Mouse (Mus musculus): ENCODE measurements at regions not wholly inside any gene's neighbourhood (a gene's known extent, or its start where the extent isn't known, plus 50 kb on each side); places are given as distances from the start of the nearest gene placed in this dataset.

- no peak for DNase-seq (ENCODE audit: low read depth)
These were observed 190.7 kb downstream of the Rybp start for GRCm38 (mm10) chr6:100096393-100097125.

DNA sequence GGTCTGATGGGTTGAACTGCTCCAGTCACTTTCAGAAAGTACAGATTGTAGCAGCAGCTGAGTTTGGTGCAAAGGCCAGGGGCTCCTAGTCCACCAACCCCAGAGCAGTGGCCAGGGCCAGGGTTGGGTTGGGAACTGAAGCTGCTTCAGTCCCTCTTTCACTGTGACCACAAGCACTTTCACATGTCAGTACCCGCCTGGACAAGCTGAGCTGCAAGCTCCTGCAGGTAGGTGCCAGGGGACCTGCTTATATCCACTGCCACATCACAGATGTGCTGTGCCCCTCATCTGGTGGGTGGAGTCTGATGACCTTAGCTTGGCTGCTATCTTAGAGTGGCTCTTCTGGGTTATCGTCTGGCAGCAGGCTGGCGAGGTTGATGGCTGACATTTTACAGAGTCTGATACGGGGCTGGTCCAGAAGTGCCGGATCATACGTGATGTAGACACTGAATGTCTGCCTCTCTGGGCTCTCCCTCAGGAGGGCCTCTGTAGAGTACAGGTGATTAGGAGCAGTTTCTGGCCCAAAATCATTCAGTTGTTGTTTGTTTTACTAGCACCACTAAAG lies 192.6 kb downstream of the Rybp start:
- DNase-seq (ENCODE audit: low read depth) = no peak

- DNase-seq (ENCODE audit: low read depth) = no peak
These were observed 194.4 kb downstream of the Rybp start for GRCm38 (mm10) chr6:100092870-100093269.

- no peak for DNase-seq (ENCODE audit: low read depth)
These were observed 195.5 kb downstream of the Rybp start for GRCm38 (mm10) chr6:100091815-100092214.

DNA sequence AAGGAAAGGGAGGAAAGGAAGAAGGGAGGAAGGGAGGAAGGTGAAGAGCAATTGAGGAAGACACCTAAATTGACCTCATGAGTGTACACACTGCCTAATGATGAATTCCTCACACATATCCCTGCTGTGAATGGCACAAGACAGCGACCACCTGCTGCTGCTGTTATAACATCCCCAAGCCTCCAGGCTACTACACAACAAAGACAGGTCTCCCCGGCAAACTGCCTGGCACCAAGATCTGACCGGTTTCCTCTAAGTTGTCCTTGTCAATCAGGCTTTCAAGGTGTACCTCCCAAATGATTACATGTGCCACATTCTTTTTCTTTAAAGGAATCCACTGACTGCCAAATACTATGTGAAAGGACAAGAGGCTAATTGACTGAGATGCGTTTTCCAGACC lies 198.7 kb downstream of the Rybp start:
- DNase-seq (ENCODE audit: low read depth) = no peak

GRCm38 (mm10) chr6:100086807-100087206 lies 200.5 kb downstream of the Rybp start:
- no peak for DNase-seq (ENCODE audit: low read depth)

DNA sequence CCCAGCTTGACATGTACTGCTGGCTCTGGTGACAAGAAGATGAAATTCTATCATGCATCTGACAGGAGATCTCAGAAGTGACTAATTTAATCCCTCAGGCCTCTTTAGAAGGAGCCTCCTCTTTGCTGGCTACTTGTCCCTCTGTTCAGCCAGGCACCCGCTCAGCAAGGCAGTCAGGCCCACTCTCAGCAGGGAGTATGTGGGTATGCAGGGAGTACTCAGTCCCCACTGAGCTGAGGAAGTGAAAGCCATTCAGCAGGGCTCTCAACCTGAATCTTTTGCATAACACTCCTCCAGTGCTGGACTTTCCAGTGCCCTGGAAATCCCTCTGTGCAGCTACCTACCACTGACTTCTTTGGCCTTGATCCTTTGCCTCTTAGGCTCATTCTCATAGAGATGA lies 201.3 kb downstream of the Rybp start:
- no peak for DNase-seq (ENCODE audit: low read depth)

GRCm38 (mm10) chr6:100083868-100084477 lies 203.3 kb downstream of the Rybp start:
- no peak for DNase-seq (ENCODE audit: low read depth)

DNA sequence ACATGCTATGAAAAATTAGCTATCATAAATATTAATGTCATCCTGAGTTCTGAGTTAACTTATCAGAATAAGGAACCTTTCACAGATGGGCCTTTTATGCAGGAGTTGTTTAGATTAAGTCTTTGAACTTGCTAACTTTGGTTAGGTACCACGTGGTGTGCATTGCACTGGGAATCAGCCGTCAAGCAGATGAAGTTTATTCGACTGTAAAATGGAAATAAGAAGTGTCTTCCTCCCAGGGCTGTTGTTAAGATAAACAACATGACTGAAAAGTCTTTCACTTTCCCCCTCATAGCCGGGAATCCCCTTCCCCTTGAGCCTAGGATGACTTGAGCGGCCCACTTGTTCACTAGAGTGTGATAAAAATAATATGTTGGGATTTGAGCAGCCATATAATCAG lies 204.2 kb downstream of the Rybp start:
- no peak for DNase-seq (ENCODE audit: low read depth)

- no peak for DNase-seq (ENCODE audit: low read depth)
These were observed 212.5 kb downstream of the Rybp start for GRCm38 (mm10) chr6:100074672-100075335.

- DNase-seq (ENCODE audit: low read depth) = peak; percentile 5
These were observed 214.9 kb downstream of the Rybp start for GRCm38 (mm10) chr6:100072261-100072968.

- no peak for DNase-seq (ENCODE audit: low read depth)
These were observed 218.1 kb downstream of the Rybp start for GRCm38 (mm10) chr6:100069151-100069550.

GRCm38 (mm10) chr6:100067273-100067672 lies 220.0 kb downstream of the Rybp start:
- no peak for DNase-seq (ENCODE audit: low read depth)

DNA sequence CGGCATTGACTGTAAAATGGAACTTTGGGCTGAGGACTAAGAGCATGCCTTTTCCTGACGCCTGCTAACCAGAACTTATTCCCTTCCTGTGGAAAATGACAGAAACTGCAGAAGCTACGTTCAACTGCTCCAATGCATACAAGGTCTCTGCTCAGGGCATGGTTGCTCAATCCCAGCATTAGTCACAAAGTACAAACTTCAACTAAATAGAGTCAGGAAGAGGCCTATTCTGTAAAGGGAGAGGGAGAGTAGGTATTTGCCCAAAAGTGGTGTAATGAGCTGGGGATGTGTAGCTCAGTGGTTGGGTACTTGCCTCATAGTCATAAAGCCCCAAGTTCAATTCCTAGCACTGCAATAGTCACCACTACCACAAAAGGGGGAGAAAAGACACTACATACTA lies 221.7 kb downstream of the Rybp start:
- no peak for DNase-seq (ENCODE audit: low read depth)

- no peak for DNase-seq (ENCODE audit: low read depth)
These were observed 224.3 kb downstream of the Rybp start for GRCm38 (mm10) chr6:100062961-100063360.

DNA sequence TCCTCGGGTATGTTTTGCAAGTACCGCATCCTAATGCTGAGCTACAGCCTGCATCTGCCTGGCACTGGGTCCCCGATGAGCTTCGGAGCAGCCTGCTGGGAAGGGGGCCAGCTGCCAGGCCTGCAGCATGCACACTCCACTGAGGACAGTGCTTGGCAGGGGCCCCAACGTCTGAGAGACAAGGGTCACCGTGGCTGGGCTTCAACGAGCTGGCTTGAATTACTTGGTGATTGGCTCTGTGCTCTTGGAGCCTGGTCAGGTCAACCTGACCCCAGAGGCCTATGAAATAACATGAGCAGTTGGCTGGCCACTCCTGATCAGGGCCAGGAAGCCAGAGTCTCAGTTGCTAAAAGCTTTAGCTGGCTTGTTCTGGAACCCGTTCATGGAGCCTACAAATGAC lies 227.5 kb downstream of the Rybp start:
- no peak for DNase-seq (ENCODE audit: low read depth)

DNA sequence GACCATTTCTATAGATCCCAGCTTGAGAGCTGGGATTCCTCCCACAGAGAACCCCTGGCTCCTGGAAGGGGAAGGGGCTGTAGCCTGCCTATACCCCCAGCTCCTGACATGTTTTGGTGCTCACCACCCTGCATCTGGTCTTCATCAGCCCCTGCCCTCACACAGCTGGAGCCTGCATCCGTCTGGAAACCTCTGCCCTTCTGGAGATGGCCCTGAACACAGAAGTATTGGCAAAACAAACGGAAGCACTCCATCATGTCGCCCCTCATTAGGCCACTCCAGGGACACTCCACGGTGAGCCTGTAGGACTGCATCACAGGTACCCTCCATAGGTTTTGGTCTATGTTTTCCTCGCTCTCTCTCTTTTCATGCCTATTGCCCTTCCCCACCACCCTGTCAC lies 231.3 kb downstream of the Rybp start:
- no peak for DNase-seq (ENCODE audit: low read depth)

DNA sequence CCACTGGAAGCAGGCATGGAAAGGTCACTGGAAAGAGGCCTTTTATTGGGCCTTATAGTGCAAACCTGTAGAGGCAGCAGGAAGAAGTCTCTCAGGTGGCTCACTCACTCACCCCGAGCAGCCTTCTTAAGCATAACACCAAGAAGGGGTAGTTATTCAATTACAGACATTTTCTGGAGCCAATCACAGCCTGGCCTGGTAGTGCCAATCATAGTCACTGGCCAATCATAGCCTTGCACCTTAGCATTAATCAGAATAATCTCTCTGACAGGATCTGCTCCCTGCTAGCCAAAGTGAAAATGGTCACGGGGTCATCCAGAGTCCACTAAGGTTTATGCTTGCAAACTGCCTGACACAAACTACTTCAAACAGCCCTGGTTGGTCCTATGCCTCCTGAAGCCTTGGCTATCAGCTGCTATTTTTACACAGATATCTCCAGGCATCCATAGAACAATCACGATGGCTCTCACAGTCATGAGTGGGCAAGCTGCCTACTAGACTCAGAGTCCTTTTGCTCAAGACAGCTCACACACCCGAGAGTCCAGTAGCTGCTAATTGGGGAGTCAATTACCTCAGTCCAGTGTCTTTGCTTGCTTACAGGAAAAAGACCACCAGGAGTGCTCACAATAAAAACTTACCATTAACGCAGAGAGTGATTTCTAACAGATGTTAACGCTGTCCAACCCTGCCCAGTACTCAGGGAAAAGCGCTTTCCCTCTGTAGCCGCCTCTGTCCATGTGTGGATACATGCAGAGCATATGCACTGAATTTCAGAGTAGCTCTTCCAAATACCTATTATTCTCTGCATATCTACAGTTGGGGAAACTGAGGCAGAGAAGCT lies 234.1 kb downstream of the Rybp start:
- no peak for DNase-seq (ENCODE audit: low read depth)

DNA sequence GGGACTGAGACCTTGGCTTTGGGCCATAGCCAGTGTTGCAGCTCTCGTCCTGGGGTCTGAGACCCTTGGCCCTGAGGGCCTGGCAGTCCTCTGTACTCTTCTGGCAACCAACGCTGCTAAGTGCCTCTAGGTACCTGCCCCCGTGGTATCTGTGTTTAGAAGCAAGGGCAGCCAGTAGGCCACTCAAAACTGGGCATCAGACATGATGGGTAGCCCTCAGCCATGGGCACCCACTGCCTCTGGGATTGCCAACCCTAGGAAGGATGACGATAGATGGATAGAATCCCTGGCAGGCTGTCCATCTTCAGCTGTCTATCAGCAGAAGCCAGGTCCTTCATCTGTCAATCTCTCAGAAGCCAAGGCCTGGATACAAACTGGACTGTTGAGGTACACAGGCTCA lies 234.9 kb downstream of the Rybp start:
- DNase-seq (ENCODE audit: low read depth) = no peak

DNA sequence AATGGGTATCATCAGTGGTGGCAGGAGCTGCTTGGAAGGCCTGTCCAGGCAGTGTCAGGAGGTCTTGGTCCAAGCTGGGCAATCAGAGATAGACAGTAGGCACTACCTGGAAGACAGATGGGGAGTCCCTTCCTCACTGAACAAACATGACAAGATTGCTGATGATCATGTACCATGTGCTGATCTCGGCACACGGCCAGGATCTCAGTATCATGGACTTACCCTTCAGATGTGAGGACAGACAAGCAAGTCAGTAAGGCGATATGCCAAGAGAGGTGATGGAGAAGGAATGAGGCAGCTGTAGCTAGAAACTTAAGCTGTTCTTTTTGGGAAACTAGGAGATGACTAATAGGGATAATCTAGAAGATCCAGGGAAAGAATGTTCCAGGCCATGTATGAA lies 238.2 kb downstream of the Rybp start:
- DNase-seq (ENCODE audit: low read depth) = no peak

DNA sequence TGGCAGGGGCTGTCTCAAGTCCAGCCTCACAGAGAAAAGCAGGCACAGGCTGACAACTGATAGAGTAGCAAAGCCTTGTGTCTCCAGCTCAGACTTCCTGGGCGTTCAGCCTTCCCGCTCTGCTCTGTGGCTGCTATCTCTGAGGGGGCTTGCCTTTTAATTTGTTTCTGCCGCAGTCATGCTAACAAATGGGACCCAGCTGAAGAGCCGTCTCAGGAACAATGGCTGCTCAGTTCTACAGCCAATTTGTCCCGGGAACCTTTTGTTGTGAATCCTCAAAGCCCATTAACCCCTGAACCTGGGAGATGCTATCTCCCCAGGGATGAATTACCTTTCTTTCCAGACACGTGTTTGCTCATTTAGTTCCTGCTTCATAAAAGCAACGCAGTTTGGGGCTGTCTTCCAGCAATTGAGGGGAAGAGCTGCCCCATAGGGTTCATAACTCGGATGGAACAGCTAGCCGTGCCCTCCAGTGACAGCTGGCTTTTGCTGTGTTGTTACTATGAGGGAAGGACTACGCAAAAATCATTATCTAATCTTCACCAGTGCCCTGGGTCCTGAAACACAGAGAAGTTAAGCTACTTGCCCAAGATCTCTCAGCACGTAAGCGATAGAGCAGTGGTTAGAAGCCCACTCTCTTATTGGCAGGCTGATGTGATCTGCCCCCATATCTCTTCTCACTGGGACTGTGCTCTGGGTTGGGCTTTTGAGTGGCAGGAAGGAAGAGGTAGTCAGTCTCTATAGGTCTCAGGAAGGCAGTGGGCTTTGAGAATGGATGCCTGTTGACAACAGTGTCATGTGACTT lies 240.9 kb downstream of the Rybp start:
- DNase-seq (ENCODE audit: low read depth) = no peak
